Mouse (Mus musculus) liver, adult (tissue): ENCODE measurements around the gene Ppif.

ENCODE experiments used
- GATA4 ChIP-seq: IDR thresholded peaks from 2 replicates; pipeline ENCODE4 v1.6.1; 2014; ENCODE audit warnings: mild to moderate bottlenecking, low read length; ENCODE audit not compliant: insufficient replicate concordance

Ppif gene

DNA sequence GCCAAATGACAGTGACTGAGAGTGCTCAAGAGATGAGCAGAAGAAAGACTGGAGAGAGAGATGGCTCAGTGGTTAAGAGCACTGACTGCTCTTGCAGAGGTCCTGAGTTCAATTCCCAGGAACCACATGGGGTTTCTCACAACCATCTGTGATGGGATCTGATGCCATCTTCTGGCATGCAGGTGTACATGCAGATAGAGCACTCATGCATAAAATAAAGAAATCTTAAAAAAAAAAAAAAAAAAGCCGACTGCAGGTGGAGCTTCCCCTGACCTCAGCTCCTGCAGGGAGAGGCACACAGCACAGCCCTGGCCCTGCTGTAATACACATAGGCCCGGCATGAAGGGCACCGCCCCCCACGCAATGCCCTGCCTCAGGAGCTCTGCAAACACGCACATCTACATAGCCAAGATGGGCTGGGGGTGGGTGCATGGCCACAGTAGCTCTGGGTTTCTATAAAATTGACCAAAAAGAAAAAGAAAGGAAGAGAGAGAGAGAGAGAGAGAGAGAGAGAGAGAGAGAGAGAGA is 48.0 kb downstream of the Ppif start:
- no peak for TF ChIP-seq GATA4

GRCm38 (mm10) chr14:25742943-25743342 is 49.0 kb downstream of the Ppif start:
- TF ChIP-seq GATA4: peak; percentile 75; the same call in 1 of the 2 replicates

GRCm38 (mm10) chr14:25745365-25746184 is 51.6 kb downstream of the Ppif start:
- peak; percentile 99 for TF ChIP-seq GATA4

DNA sequence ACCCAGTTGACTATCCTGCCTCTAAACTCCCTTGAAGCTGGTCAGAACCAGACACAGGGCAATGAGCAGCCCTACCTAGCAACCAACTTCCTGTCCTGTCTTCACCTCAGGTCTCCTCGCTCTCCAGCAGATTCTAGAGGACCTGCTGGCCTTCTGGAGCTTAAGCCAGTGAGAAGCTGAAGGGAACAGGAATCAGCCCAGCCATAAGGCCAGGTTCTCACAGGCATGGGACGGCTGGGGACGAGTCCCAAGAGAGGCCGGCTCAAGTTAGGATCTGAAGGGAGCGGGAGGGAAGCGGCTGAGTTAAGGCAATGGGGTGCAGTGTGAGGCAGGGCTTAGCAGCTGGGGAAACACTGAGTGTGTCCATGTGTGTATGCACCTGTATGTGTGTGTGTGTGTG is 52.4 kb downstream of the Ppif start:
- no peak for TF ChIP-seq GATA4

DNA sequence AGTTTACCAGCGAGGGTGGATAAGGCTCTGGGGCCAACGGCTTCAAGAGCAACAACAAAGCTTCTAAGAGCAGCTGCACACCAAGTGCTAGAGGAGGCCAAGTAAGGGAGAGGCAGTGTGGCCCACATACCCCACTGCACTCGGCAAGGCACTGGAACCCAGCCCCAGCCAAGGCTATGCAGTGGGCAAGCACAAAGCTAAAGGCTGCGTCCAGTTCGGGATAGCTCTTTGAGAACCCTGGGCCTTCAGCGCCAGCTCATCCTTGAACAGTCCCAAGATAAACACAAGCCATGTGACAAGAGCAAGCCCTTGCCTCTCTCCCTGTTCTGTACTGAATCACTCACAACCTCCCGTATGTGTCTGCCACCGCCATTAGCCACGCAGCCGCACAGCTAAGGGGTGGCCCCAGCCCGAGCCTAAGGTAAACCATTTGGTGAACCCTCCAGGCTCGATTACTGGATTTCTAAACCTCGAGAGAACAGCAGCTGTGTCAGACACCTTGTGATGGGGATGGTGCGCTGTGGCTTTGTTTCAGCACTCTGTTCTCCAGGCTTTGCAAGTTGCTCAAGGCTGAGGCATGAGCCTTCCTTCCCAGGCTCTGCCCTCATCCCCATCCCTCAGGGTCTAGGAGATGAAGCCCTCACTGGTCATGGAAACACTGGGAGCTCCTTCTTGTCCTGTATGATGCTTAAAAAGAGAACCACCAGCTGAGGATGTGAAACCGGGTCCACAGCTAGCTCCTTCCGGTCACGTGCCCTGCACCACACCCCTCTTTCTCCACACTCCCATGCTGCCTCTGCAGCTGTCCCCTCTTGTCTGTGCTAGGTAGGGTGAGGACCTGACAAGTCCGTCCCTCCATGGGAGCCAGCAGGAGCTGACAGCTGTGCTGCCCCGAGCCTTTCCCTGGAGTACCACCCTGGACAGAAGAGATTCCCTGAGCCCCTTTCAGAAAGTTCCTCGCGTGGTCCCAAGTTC is 53.3 kb downstream of the Ppif start:
- TF ChIP-seq GATA4: no peak

GRCm38 (mm10) chr14:25747996-25748756 is 54.2 kb downstream of the Ppif start:
- TF ChIP-seq GATA4: no peak

DNA sequence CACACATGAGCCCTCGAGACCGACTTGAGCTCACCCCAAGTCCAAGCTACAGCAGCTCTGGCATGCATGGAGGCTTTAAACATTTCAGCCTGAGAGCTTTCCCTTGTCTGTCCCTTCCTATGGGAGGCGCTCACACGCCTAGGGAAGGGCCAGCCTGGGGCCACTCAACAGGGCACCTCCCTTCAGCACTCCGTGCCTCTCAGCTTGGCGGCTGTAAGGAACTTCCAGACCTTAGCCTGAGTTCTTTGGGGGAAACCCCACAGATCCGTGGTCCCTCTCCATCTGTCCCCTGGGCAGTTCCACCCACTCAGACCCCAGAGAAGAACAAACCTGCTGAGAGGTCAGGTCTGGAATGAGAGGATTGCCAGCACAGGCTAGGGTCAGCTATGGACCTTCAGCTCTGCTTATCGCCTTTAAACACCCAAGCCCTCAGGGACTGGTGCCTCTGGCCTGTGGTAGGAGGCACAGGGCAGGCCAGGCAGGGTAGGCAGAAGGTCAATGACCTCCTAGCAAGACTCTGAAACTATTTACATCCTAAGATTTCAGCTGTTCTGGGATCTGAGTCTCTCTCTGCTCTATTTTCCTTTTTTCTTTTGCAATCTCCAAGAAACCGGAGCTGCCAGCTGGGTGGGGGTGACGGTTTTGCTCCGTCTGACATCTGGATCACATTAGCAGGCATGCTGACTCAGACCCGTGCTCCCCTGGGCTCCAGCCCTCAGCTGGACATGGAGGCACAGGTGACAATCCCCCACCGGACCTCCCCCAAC is 55.4 kb downstream of the Ppif start:
- no peak for TF ChIP-seq GATA4
